Mouse (Mus musculus) ovary, postnatal 36 days (tissue): Measurements from ENCODE around the gene Rpl23a.
A peak's percentile ranks its signal among the peaks of the same experiment; 100 is the strongest.

Experiments
- DNase-seq: peaks from one replicate; pipeline ENCODE4 v3.0.0; 2022; ENCODE audit warnings: low spot score, mixed read lengths

The Rpl23a gene

DNA sequence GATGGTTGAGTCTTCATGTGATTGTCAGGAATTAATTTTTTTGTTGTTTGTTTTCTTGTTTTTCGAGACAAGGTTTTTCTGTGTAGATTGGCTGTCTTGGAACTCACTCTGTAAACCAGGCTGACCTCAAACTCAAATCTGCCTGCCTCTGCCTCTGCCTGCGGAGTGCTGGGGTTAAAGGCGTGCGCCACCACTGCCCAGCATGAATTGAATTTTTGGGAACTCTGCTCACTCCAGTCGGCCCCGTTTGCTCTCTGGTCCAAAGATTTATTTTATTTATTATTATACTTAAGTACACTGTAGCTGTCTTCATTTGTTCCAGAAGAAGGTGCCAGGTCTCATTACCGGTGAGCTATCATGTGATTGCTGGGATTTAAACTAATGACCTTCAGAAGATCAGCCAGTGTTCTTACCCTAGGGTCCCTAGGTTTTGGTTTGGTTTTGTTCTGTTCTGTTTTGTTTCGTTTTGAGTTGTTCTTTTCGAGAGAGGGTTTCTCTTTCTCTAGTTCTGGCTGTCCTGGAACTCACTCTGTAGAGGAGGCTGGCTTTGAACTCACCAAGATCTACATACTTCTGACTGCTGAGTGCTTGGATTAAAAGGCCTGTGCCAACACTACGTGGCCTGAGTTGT, 615 bp upstream of the Rpl23a start:
- no peak for DNase-seq

DNA sequence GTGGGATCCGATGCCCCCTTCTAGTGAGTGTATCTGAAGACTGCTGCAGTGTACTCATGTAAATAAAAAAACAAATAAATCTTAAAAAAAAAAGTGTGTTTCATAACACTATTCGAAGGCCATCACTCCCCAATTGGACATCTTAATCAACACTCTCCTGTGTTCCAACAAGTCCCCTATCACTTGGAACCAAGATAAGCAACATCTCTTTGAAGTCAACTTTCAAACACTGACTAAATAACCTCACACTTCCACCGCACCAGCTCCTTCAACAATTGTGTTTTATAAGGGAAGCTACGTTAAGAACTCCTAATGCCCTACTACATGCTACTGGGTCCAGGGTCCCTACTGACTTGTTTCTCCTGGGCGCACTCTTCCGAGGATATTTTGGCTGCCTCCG, 934 bp downstream of the Rpl23a start:
- no peak for DNase-seq

- no peak for DNase-seq
Measured at GRCm38 (mm10) chr11:78181830-78182357, 1.5 kb downstream of the Rpl23a start.

- no peak for DNase-seq
Measured at GRCm38 (mm10) chr11:78180081-78180761, 3.2 kb downstream of the Rpl23a start.

DNA sequence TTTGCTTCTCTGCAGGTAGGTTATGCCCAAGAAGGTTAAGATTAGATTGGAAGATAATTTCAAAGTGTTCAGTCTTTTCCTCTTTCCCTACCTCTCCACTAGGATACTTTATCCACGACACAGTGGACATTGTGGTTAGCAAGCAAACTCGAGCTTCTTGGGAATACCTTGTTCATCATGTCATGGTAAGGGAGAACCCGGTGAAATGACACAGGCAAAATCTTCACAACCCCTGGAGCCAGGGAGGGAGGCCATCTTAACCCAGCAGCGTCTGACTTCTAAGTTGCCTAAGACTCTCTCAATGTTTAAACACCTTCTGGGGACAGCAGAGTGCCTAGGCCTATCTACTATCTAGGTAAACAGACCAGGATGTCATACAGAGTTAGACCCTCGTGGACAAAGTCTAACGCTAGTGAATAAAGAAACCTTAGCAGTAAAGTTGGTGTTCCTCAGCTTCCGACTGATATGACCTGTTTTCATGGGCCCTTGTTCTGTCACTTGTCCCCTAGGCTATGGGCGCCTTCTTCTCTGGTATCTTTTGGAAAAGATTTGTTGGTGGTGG, 3.9 kb downstream of the Rpl23a start:
- no peak for DNase-seq

- DNase-seq, result peak; percentile 64
Measured at GRCm38 (mm10) chr11:78178859-78179437, 4.4 kb downstream of the Rpl23a start.

GRCm38 (mm10) chr11:78177903-78178858, 5.2 kb downstream of the Rpl23a start:
- peak; percentile 96 for DNase-seq

- DNase-seq, result no peak
Measured at GRCm38 (mm10) chr11:78177437-78177836, 5.9 kb downstream of the Rpl23a start.

DNA sequence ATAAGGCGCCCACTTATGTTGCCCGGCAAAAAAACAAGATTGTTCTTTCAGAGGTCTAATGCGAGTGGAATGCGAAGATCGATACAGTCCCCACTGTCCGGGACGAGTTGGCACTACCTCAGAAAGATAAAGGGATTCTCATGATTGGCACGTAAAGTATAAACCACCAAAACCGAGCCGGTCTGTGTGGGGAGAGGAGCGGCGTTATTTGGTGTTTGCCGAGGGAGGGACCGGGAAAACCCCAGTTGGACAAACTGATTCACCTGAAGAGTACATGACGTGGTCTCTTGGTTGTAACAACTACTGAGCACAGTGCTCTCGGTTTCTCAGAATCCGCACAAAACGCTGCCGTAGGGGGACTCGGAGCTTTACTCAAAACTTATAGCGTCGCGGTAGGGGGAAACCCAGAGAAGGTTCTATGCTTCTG, 6.5 kb downstream of the Rpl23a start:
- DNase-seq, result no peak

DNA sequence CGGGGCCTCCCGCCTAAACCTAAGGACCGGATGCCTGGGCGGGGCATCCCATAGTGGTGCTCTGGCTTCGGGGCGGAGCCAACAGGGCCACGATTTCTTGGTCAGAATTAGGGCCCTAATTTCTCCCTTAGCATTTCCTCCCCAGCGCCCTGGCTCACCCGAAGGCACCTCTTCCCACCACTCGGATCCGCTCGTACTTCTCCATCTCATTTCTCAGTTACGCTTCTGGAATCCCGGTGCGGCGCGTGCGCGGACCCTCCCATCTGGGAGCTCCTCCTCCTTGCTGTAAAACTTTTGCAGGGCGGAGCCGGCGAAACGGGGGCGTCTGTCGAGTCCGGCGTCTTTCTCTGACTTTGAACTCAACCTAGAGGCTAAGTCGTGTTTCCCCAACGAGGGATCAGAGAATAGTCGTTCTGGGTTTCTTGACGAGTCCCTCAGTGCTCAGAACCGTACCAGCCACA, 7.0 kb downstream of the Rpl23a start, which contains the start of the genes Nek8 and Tlcd1:
Gene Nek8, minus strand, starts transcription at position 274 of the 461 bp plus-strand sequence.
Gene Tlcd1, plus strand, starts transcription at position 310 of the 461 bp plus-strand sequence.
- peak; percentile 94 for DNase-seq

GRCm38 (mm10) chr11:78175771-78176401, 7.5 kb downstream of the Rpl23a start:
- DNase-seq, result no peak

DNA sequence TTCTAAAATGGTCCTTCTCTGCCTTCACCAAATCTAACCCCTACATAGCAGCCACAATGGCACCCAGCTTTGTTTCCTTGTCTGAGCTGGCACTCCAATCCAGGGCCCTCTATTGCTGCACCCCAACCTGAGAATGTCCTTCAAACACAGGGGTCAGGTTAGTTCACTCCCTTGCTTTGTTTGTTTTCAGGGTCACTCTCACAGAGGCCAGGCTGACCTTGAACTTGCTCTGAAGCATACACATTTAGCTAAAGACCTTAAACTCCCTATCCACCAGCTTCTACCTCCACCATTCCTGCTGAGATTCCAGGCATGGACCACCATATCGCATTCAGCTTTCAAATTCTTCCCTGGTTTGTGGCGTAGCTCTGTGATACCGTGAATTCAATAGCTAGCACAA, 8.9 kb downstream of the Rpl23a start:
- no peak for DNase-seq

DNA sequence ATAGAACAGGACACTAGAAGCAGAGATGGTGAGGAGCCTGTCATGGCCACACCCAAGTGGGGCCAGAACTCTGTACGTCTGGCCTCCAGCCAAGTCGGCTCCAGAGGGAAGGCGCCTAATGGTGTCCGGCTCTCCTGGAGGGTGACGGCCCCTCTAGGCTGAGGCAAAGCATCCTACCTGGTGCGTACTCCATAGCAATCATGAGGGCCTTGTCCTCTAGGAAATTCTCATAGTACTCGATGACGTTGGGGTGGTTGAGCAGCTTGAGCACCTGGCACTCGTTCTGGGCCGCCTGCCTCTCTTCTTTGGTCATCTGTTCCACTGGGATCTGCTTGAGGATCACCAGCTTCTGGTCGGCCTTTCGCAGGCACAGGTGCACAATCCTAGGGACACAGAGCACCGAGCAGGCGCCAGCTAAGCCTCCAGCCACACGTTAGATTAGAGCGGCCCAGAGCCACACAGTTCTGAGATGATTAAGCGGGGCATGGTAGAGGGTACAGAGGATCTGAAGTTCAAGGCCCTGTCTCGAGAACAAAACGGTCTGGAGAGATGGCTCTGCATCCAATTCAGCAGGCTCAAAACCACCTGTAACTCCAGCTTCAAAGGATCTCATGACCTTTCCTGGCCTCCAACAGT, 10.5 kb downstream of the Rpl23a start:
- DNase-seq, result no peak

GRCm38 (mm10) chr11:78172034-78172747, 11.2 kb downstream of the Rpl23a start:
- DNase-seq, result no peak

DNA sequence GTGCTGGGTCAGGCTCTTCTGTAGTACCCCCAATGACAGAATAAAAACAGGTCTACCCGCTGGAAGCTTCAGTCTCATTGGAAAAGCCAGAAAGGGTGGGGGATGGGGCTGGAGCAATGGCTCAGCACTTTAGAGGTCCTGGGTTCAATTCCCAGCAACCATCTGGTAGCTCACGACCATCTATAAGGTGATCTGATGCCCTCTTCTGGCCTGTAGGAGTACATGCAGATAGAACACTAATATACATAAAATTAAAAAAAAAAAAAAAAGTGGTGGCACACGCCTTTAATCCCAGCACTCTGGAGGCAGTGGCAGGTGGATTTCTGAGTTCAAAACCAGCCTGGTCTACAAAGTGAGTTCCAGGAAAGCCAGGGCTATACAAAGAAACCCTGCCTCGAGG, 12.1 kb downstream of the Rpl23a start:
- DNase-seq, result no peak

DNA sequence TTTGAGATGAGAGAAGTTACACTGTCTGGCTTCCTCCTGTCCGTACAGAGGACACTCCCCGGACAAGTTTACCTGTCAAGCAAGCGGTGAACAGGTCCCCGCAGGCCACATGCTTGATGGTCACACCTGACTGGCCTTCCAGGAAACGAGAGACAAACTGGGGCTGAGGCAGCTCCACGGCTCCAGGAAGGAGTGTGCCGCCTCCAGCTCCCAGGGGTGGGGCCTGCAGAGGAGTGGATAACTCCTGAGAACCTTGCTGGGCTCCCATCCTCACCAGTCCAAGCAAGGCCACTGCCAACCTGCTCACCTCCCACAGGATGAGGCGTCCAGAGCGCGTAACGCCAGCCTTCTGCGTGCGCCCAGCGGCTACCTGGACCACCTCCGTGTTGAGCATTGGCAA, 13.1 kb downstream of the Rpl23a start:
- DNase-seq, result no peak

- DNase-seq, result no peak
Measured at GRCm38 (mm10) chr11:78168541-78169468, 14.6 kb downstream of the Rpl23a start.

DNA sequence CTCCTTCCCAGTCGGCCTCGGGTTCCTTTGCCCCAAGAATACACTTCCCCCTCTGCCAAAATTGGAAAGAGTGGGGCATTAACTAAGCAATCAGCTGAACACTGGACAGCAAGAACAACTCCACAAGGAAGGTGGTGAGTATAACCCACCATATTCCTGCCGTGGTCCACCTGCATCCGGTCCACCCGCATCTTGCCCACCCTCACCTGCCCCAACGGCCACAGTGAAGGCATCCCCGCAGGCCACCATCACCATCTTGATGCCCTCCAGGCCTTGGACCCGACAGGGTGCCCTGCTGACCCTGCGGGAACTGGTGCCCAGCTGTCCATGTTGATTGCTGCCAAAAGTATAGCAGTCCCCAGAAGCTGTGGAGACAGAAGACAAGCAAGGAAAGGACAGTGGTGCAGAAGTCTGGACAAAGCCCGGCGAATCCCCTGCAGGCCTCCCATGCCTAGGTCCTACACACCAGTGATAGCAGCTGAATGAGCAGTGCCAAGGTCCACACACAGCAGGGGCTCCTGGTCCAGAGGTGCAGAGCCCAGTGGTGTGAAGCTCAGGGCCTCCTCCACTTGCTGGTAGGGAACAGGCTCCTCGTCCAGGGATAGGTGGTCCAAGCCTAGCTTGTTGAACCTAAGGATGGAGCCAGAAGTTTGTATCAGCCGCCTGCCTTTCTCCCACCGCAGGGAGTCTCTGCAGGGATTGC, 16.0 kb downstream of the Rpl23a start:
- DNase-seq, result no peak
